Mouse (Mus musculus) liver, postnatal 0 days (tissue): Measurements from ENCODE around the gene Fam181b. TPM values are rescaled to one million over a fixed set of nuclear protein-coding genes. Genes with fewer than 3 reads are reported as not detected.

Source experiments
- ATAC-seq: fragments of 200-750 bp; cut with Nextera tagmentation; 2 replicates; pipeline ENCODE4 v1.8.0; 2017; ENCODE audit warnings: mild to moderate bottlenecking, moderate library complexity
- DNase-seq: peaks from one replicate; pipeline ENCODE4 v3.0.0-alpha.2; 2016
- H3K27ac ChIP-seq: fragments of 300-500 bp; sonication (generic); 2 replicates; pipeline ENCODE4 v1.5.1; 2014; ENCODE audit warnings: antibody characterized with exemption, moderate library complexity, mild to moderate bottlenecking, low read depth
- H3K27me3 ChIP-seq: fragments of 300-500 bp; sonication (generic); 2 replicates; pipeline ENCODE4 v1.6.1; 2014; ENCODE audit warnings: low read length, control low read depth, mixed read lengths; ENCODE audit not compliant: insufficient read depth
- H3K36me3 ChIP-seq: fragments of 300-500 bp; sonication (generic); replicated peaks from 2 replicates; pipeline ENCODE4 v1.6.1; 2014; ENCODE audit warnings: mild to moderate bottlenecking, control low read depth, low read length, moderate library complexity, mixed read lengths; ENCODE audit not compliant: insufficient read depth
- H3K4me1 ChIP-seq: fragments of 300-500 bp; sonication (generic); 2 replicates; pipeline ENCODE4 v1.6.1; 2014; ENCODE audit warnings: antibody characterized with exemption, mild to moderate bottlenecking, control low read depth; ENCODE audit not compliant: insufficient read depth
- H3K4me2 ChIP-seq: fragments of 300-500 bp; sonication (generic); 2 replicates; pipeline ENCODE4 v1.6.1; 2014; ENCODE audit warnings: low read depth, mild to moderate bottlenecking, low read length, moderate library complexity, mixed read lengths
- H3K4me3 ChIP-seq: fragments of 300-500 bp; sonication (generic); 2 replicates; pipeline ENCODE4 v1.5.1; 2014; ENCODE audit warnings: low read depth, low read length
- H3K9ac ChIP-seq: fragments of 300-500 bp; sonication (generic); replicated peaks from 2 replicates; pipeline ENCODE4 v1.6.1; 2014; ENCODE audit warnings: mild to moderate bottlenecking, moderate library complexity
- H3K9me3 ChIP-seq: fragments of 300-500 bp; sonication (generic); 2 replicates; pipeline ENCODE4 v1.6.1; 2016; ENCODE audit warnings: mild to moderate bottlenecking, control low read depth, low read length, mixed read lengths
- CTCF ChIP-seq: sonication (generic); IDR thresholded peaks from 2 replicates; pipeline ENCODE4 v1.5.1; 2016; ENCODE audit warnings: antibody characterized with exemption, low read depth
- EP300 ChIP-seq: IDR thresholded peaks from 2 replicates; pipeline ENCODE4 v1.6.1; 2016; ENCODE audit warnings: antibody characterized with exemption, low read depth, mild to moderate bottlenecking
- WGBS: fragments of 180-500 bp; shearing (Covaris S2); extraction: QIAGEN DNeasy Blood & Tissue Kit; methylation state at CpG from one replicate; pipeline ENCODE4 v1.1.7; 2014; ENCODE audit not compliant: insufficient replicate concordance; 5-methylcytosine and 5-hydroxymethylcytosine counted together
- polyA plus RNA-seq: library from polyadenylated mRNA; unstranded; fragments of >200 nt; fragmentation: Nextera tagmentation; extraction: Ambion mirVana; gene quantifications from 2 replicates; pipeline ENCODE4 v1.2.1, GENCODE M21; 2015

The Fam181b gene
- polyA plus RNA-seq, 1 experiment from 2014 or later: 0.07 TPM

DNA sequence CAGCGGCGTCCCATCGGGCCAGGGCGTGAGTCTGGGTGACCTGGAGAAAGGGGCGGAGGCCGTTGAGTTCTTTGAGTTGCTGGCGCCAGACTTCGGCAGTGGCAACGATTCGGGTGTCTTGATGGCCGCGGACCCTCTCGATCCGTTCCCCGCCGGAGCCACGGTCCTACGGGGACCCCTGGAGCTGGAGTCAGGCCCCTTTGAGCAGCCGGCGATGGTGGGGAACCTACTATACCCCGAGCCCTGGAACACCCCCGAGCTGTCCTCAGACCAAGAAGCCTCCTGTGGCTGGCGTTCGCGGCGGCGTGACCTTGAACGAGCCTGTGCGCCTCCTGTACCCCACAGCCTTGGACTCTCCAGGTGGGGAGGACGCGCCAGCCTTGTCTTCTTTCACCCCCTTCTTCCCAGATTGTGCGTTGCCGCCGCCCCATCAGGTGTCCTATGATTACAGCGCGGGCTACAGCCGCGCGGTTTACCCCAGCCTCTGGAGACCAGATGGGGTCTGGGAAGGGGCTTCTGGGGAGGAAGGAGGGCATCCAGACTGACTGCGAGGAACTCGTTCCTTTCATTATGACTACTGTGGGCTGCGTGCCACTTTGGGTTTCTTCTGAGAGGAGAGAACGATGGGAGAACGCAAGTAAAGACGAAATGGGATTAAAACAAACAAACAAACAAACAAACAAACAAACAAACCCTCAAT, 1.2 kb downstream of the Fam181b start:
- 1% methylated on average over 44 of the region's 45 CpGs for WGBS
- ATAC-seq (no peak), DNase-seq (no peak)
- no peak for TF ChIP-seq CTCF
- TF ChIP-seq EP300: no peak
- H3K9me3 ChIP-seq: no peaks in the 10 kb centered on the region
- H3K4me3 ChIP-seq: peak overlapping the region; percentile 50
- peaks cover 35% of the 10 kb centered on the region for H3K27me3 ChIP-seq
- no peaks in the 10 kb centered on the region for H3K36me3 ChIP-seq
- no peak overlapping the region for H3K27ac ChIP-seq
- no peak overlapping the region for H3K9ac ChIP-seq
- peak overlapping the region; percentile 75 for H3K4me2 ChIP-seq
- peaks cover 5% of the 10 kb centered on the region for H3K4me1 ChIP-seq

DNA sequence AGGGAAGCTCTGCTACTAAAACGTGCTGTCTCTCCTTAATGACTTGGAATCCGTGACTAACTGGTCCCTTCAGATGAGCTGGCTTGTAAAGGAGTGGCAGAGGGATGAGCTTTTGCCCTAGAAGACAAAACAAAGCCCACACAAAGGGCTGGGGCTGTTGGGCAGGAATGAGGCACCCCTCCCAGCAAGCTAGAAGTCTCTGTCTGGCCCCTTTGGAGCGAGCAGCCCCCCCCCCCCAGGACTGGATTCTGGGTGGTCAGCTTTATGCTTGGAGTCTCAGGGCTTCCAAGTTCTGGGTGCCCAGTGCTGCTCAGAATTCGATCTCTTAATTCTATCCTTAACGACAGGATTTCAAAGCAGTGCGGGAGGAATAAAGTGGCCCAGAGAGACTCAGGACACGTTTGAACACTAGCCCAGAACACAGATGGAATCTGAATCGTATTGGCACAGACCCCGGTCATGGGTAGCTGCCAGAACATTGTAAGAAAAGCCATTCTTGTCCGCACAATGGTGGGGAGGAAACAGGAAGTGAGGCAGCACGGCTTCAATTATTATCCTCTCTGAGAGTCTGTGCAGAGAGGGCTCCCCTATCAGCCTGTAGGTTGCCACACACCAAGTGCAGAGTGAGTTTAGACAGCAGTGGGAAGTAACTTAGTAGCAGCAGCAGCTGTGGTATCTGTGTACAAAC, 13.8 kb downstream of the Fam181b start:
- H3K9me3 ChIP-seq: no peaks in the 10 kb centered on the region
- no peaks in the 10 kb centered on the region for H3K27me3 ChIP-seq
- DNase-seq (no peak), ATAC-seq (peak; percentile 41)
- H3K9ac ChIP-seq: no peak overlapping the region
- H3K27ac ChIP-seq: no peak overlapping the region
- WGBS: 31% methylated on average over 11 of the region's 11 CpGs
- H3K36me3 ChIP-seq: no peaks in the 10 kb centered on the region
- no peak for TF ChIP-seq EP300
- no peak for TF ChIP-seq CTCF
- no peak overlapping the region for H3K4me3 ChIP-seq
- no peaks in the 10 kb centered on the region for H3K4me1 ChIP-seq
- H3K4me2 ChIP-seq: no peak overlapping the region

DNA sequence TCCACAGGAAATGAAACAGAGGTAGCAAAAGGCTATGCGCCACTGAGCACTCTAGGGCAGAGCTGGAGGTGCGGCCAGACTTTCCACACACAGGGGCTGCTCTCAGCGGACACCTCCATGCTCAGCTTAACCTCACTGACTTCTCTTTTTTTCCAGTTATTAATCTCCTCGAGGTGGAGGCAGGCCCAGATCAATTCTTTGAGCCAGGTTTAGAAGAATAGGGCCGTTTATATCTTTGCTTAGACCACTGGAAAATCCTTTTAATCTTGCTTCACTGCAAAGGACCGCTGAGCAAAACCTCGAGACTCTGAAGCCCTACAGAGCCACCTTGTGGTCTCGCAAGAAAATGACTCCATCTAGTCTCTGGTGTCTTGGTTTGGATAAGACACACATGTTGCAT, 15.8 kb downstream of the Fam181b start:
- Histone ChIP-seq H3K27me3 (no peaks in the 10 kb centered on the region), H3K4me3 (no peak overlapping the region), H3K4me2 (peak overlapping the region; percentile 14; the same call in 1 of the 2 replicates), H3K9ac (no peak overlapping the region), H3K27ac (no peak overlapping the region), H3K4me1 (no peaks in the 10 kb centered on the region), H3K9me3 (no peaks in the 10 kb centered on the region), H3K36me3 (no peaks in the 10 kb centered on the region)
- ATAC-seq (no peak), DNase-seq (no peak)
- TF ChIP-seq CTCF (peak; percentile 69), EP300 (no peak)
- 9% methylated on average over 8 of the region's 8 CpGs for WGBS

DNA sequence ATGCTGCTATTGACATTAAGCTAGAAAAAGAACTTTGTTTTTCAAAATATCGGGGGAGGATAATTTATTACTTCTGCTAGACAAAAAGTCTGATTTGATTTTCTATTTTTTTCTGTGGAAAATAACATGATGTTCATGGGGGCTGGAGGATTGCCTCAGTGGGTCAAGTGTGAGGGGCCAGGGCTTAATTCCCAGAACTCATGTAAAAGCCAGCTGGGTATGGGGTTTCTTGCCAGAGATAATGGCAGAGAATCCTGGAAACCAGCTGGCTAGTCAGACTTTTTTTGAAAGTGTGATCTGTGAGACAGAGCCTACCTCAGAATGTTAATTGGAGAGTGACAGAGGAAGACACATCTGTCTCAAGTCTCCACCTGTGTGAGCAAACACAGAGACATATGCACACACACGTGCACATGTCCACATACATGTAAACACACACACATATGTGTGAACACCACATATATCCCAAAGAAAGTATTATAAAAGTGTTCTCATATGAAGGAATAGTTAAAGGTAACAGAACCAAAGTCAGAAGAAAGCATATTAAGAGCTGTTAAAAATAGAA, 25.2 kb downstream of the Fam181b start:
- no peak overlapping the region for H3K9ac ChIP-seq
- H3K27ac ChIP-seq: no peak overlapping the region
- H3K9me3 ChIP-seq: no peaks in the 10 kb centered on the region
- 78% methylated on average over 2 of the region's 2 CpGs for WGBS
- no peak overlapping the region for H3K4me2 ChIP-seq
- H3K4me3 ChIP-seq: no peak overlapping the region
- no peak for ATAC-seq
- no peaks in the 10 kb centered on the region for H3K36me3 ChIP-seq
- TF ChIP-seq CTCF (no peak), EP300 (no peak)
- no peaks in the 10 kb centered on the region for H3K4me1 ChIP-seq
- H3K27me3 ChIP-seq: no peaks in the 10 kb centered on the region
- DNase-seq: no peak

DNA sequence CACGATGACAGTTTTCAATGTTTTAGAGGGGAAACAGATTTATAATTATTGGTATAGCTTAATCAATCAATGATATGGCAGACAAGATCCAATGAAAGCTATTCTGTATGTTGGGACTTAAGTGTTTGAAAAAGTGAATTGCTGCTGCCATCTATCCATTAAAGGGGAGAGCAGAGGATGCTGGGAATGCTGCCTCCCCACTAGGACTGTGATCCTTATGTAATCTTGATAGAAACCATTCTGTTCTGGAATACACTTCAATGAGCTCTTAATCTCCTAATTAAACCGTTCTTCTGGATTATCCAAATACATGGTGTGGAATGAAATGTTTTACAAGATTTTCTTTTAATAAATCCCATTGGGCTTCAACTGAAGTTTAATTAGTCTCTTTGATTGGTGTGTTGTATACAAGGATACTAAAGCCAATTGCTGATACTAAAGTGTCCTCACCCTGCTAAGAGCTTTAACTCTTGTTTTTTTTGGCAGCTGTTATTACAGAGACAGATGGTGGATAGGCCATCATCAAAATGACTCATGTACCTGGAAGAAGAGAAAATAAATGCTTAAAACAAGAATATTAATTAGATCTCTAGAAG, 30.8 kb downstream of the Fam181b start:
- Histone ChIP-seq H3K27ac (no peak overlapping the region), H3K4me2 (no peak overlapping the region), H3K9me3 (no peaks in the 10 kb centered on the region), H3K4me1 (no peaks in the 10 kb centered on the region), H3K4me3 (no peak overlapping the region), H3K36me3 (no peaks in the 10 kb centered on the region), H3K9ac (no peak overlapping the region), H3K27me3 (no peaks in the 10 kb centered on the region)
- ATAC-seq (no peak), DNase-seq (no peak)
- WGBS: 65% methylated on average over 2 of the region's 2 CpGs
- TF ChIP-seq CTCF (no peak), EP300 (no peak)

DNA sequence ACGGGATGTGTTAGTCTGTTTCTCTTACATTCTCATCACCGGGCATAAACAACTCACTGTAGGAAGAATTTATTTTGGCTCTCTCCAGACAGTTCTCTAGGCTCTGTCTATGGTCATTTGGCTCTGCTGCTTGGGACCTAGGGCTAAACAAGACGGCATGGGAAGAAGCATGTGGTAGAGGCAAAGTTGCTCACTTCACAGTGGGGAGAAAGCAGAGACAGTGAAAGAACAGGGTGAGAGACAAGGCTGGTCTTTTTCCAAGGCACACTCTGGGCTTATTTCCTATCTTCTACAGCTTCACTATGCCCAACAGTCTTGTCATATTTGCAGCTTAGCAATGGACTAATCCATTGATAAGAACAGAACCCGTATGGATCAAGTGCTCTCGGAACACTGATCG, 31.4 kb downstream of the Fam181b start:
- Histone ChIP-seq H3K4me1 (no peaks in the 10 kb centered on the region), H3K4me2 (no peak overlapping the region), H3K9ac (no peak overlapping the region), H3K9me3 (no peaks in the 10 kb centered on the region), H3K4me3 (no peak overlapping the region), H3K27ac (no peak overlapping the region), H3K36me3 (no peaks in the 10 kb centered on the region), H3K27me3 (no peaks in the 10 kb centered on the region)
- ATAC-seq (no peak), DNase-seq (no peak)
- TF ChIP-seq CTCF (no peak), EP300 (no peak)
- 74% methylated on average over 6 of the region's 6 CpGs for WGBS
